Mouse (Mus musculus): ENCODE results near the gene Alpl.

- TF ChIP-seq CTCF (IDR thresholded peaks at IDR 0.05): no peak
- no peak for TF ChIP-seq EP300 (IDR thresholded peaks at IDR 0.05)
Measured at GRCm38 (mm10) chr4:137831598-137831997, 35.4 kb upstream of the Alpl start.
